Mouse (Mus musculus) gastrocnemius, postnatal 10 days (tissue): ENCODE results near the gene Kat2b. TPM values are rescaled to one million over a fixed set of nuclear protein-coding genes. Genes with fewer than 3 reads are reported as not detected.
"Not testable (repeated sequence)": the region's sequence is repeated elsewhere in the genome, so short reads cannot be mapped to it uniquely, and the experiment has no call there.

Experiments used
- DNase-seq: peaks from one replicate; pipeline ENCODE4 v3.0.0; 2021; ENCODE audit warnings: mixed read lengths
- total RNA-seq, 2 experiments: library from RNA; stranded (reverse); gene quantifications; 2 replicates each; pipeline ENCODE4 v1.2.3; 2021

Gene Kat2b
- total RNA-seq, 2 experiments from 2014 or later: 32.1 to 42.3 TPM

GRCm38 (mm10) chr17:53661056-53661840 is 94.6 kb downstream of the Kat2b start:
- no peak for DNase-seq

DNA sequence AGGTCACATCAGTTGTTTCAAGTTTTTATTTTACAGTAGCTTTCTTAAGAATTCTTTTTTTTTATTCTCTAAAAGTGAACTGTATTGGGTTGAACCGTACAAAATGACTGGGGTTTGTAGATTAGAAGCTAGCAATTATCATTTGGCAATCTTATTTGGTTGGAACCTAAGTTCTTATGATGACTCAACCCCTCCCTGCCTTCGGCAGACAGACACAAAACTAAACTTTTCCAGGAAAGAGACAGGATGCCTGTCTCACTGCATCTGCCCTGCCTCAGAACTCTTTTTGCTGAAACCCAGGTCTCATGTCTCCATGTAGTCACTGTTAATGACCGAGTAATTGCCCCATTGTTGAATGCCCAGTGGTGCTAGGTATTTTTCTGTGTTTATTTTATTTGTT is 97.6 kb downstream of the Kat2b start:
- no peak for DNase-seq

DNA sequence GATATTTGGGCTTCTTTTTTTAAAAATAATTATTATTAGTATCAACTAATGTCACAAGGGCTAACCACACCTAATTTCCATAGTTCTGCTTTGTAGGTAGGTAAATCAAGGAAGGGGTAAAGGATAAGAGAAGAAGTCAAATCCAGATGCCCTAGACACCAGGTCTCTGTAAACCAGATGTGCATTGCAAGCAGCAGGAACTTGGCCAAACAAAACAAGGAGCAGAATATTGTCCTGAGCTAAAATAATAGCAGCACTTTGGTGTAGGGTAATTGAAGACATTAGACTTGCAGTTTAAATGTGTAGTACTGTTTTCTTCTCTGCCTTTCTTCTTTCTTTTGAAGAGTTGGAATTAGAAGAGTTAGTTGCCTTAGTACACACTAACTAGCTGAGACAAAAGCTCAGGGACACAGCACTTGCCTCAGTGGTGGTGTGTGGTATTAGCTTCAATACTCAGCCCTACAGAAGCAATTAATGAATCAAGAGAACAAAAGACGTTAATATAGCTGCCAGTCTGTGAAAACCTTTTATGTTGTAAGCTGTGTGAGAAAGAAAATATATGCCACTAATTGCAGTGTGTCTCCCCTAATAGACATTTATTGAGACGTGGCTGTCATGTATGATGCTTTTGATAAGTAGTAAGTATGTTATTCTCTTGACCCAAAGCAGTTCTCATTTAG is 98.2 kb downstream of the Kat2b start:
- no peak for DNase-seq

- no peak for DNase-seq
Measured at GRCm38 (mm10) chr17:53670453-53670852, 103.8 kb downstream of the Kat2b start.

DNA sequence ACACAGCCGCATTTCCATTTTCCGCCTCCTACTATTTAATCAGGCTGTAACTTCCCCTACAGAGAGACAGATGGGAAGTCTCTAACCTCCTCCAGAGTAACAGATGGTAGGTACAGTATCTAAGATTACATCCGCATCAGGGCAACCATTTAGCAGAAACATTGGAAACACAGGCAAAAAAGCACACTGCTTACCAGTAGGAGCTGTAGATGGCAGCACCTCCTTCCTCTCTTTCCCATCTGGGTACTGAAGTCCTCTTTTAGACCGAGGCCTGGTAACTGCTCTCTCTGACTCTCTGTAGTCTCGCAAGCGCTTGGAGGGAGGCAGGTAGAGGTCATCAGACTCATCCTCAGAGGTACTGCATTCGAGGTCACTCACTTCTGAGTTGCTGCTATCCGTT is 112.1 kb downstream of the Kat2b start:
- DNase-seq: no peak

GRCm38 (mm10) chr17:53688321-53688720 is 121.7 kb downstream of the Kat2b start:
- no peak for DNase-seq

GRCm38 (mm10) chr17:53688877-53689802 is 122.5 kb downstream of the Kat2b start, which contains the start of gene Sgo1:
Gene Sgo1 (minus strand): TSS chr17:53689333.
- DNase-seq: peak; percentile 98

GRCm38 (mm10) chr17:53689946-53690345 is 123.3 kb downstream of the Kat2b start:
- no peak for DNase-seq

DNA sequence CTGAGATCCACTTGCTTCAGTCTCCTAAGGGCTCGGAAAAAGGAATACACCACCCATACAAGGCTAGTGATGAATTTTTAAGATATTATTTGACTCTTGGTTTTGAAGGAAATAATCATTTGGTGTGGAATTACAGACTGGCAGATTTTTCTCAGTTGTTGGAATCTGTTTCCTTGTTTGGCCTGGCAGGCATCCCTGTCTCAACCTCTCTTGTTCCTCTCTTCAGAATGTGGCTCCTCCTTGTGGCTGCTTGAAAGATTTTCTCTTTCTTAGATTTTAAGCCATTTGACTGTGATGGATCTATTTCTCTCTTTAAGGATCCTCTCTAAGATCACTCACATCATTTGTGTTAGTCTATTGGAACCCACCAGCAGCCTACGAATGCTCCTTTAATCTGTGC is 127.4 kb downstream of the Kat2b start:
- DNase-seq: peak; percentile 51

DNA sequence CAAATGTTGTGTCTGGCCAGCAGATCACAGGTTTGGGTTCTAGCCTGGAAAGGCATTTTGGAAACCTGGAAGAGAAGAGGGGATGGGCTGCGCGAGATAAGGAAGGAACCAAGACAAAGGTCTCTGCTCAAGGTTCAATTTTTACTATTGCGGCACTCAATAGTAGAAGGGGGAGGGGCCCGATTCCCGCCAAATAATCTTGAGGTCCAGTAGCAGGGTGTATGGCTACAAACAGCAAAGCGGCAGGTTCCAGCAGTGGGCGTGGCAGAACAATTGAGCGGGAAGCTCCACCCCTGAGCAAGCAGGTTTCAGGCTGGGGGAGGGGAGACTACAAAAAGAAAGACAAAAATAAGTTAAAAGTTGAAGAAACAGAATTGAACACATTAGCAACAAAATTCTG is 130.9 kb downstream of the Kat2b start:
- DNase-seq: not testable (repeated sequence)

GRCm38 (mm10) chr17:53714453-53714852 is 147.8 kb downstream of the Kat2b start:
- no peak for DNase-seq

DNA sequence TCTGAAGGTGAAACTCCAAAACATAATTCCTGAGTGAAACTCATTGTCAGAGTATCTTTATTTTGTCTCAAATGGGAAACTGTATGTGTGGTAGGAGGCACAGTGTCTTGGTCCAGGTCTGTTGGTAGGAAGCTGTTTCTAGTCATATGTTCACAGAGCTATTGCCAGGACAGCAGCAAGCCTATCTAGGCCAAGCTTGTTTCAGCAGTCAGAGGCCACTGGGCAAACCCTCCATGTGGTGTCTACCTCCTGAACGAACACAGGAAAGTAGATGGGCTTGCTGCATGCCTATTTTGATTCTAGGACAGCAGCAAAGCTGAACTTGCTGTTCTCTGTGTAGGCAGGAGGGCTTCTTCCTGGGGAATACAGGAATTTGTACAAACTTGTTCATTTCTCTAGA is 148.5 kb downstream of the Kat2b start:
- DNase-seq: not testable (repeated sequence)

GRCm38 (mm10) chr17:53718474-53718873 is 151.8 kb downstream of the Kat2b start:
- DNase-seq: no peak

GRCm38 (mm10) chr17:53718916-53719315 is 152.3 kb downstream of the Kat2b start:
- not testable (repeated sequence) for DNase-seq

Other genes with a start within 250 kb of the Kat2b start
- gene Efhb, start 103.5 kb upstream of the Kat2b start, total RNA-seq: under 1 TPM; 0.27 to 0.28 TPM
- gene Rab5a, start 87.6 kb upstream of the Kat2b start, total RNA-seq: 10 to 100 TPM; 53.8 to 54.1 TPM
- gene Pp2d1, start 27.4 kb upstream of the Kat2b start, total RNA-seq: not detected
- gene Sgo1, start 122.5 kb downstream of the Kat2b start, total RNA-seq: 1 to 10 TPM; 1.6 to 2.2 TPM